Mouse (Mus musculus): ENCODE data around the gene Ppard.

Gene Ppard

GRCm38 (mm10) chr17:28293716-28294115, 61.2 kb downstream of the Ppard start:
- Histone ChIP-seq H3K36me3 (ENCODE audit: control insufficient read depth, insufficient read depth, low read length, poor library complexity, severe bottlenecking) (peaks cover 2% of the 10 kb centered on the region; the same call in 1 of the 2 replicates), H3K27me3 (ENCODE audit: control insufficient read depth, insufficient read depth, low read length, poor library complexity, severe bottlenecking) (no peaks in the 10 kb centered on the region)
- DNase-seq (ENCODE audit: low read depth, low spot score) = no peak

GRCm38 (mm10) chr17:28294449-28295333, 62.2 kb downstream of the Ppard start:
- H3K36me3 ChIP-seq (ENCODE audit: control insufficient read depth, insufficient read depth, low read length, poor library complexity, severe bottlenecking) = peaks cover 5% of the 10 kb centered on the region
- H3K27me3 ChIP-seq (ENCODE audit: control insufficient read depth, insufficient read depth, low read length, poor library complexity, severe bottlenecking) = no peaks in the 10 kb centered on the region
- DNase-seq (ENCODE audit: low read depth, low spot score) = peak; percentile 26

GRCm38 (mm10) chr17:28298888-28299287, 66.4 kb downstream of the Ppard start:
- peaks cover 3% of the 10 kb centered on the region; the same call in 1 of the 2 replicates for H3K36me3 ChIP-seq (ENCODE audit: control insufficient read depth, insufficient read depth, low read length, poor library complexity, severe bottlenecking)
- no peaks in the 10 kb centered on the region for H3K27me3 ChIP-seq (ENCODE audit: control insufficient read depth, insufficient read depth, low read length, poor library complexity, severe bottlenecking)
- no peak for DNase-seq (ENCODE audit: low read depth, low spot score)

GRCm38 (mm10) chr17:28299669-28300320, 67.3 kb downstream of the Ppard start:
- H3K36me3 ChIP-seq (ENCODE audit: control insufficient read depth, insufficient read depth, low read length, poor library complexity, severe bottlenecking) = peaks cover 3% of the 10 kb centered on the region; the same call in 1 of the 2 replicates
- DNase-seq (ENCODE audit: low read depth, low spot score) = no peak

GRCm38 (mm10) chr17:28300323-28300722, 67.8 kb downstream of the Ppard start:
- no peak for DNase-seq (ENCODE audit: low read depth, low spot score)
- H3K36me3 ChIP-seq (ENCODE audit: control insufficient read depth, insufficient read depth, low read length, poor library complexity, severe bottlenecking) = peaks cover 3% of the 10 kb centered on the region; the same call in 1 of the 2 replicates
- H3K27me3 ChIP-seq (ENCODE audit: control insufficient read depth, insufficient read depth, low read length, poor library complexity, severe bottlenecking) = no peaks in the 10 kb centered on the region

More at GRCm38 (mm10) chr17:28299669-28300320, 67.3 kb downstream of the Ppard start:
- no peaks in the 10 kb centered on the region for H3K27me3 ChIP-seq (ENCODE audit: control insufficient read depth, insufficient read depth, low read length, poor library complexity, severe bottlenecking)

- no peak for DNase-seq (ENCODE audit: low read depth, low spot score)
- Histone ChIP-seq H3K36me3 (ENCODE audit: control insufficient read depth, insufficient read depth, low read length, poor library complexity, severe bottlenecking) (peaks cover 3% of the 10 kb centered on the region; the same call in 1 of the 2 replicates), H3K27me3 (ENCODE audit: control insufficient read depth, insufficient read depth, low read length, poor library complexity, severe bottlenecking) (no peaks in the 10 kb centered on the region)
Observed at GRCm38 (mm10) chr17:28300850-28301249, 68.3 kb downstream of the Ppard start.

- no peak for DNase-seq (ENCODE audit: low read depth, low spot score)
- Histone ChIP-seq H3K36me3 (ENCODE audit: control insufficient read depth, insufficient read depth, low read length, poor library complexity, severe bottlenecking) (no peaks in the 10 kb centered on the region; the same call in 1 of the 2 replicates), H3K27me3 (ENCODE audit: control insufficient read depth, insufficient read depth, low read length, poor library complexity, severe bottlenecking) (no peaks in the 10 kb centered on the region)
Observed at GRCm38 (mm10) chr17:28305172-28305571, 72.7 kb downstream of the Ppard start.

GRCm38 (mm10) chr17:28308297-28309195, 76.0 kb downstream of the Ppard start:
- DNase-seq (ENCODE audit: low read depth, low spot score) = peak; percentile 93
- no peaks in the 10 kb centered on the region for H3K27me3 ChIP-seq (ENCODE audit: control insufficient read depth, insufficient read depth, low read length, poor library complexity, severe bottlenecking)
- no peaks in the 10 kb centered on the region; the same call in 1 of the 2 replicates for H3K36me3 ChIP-seq (ENCODE audit: control insufficient read depth, insufficient read depth, low read length, poor library complexity, severe bottlenecking)

- H3K36me3 ChIP-seq (ENCODE audit: control insufficient read depth, insufficient read depth, low read length, poor library complexity, severe bottlenecking) = no peaks in the 10 kb centered on the region; the same call in 1 of the 2 replicates
- no peaks in the 10 kb centered on the region for H3K27me3 ChIP-seq (ENCODE audit: control insufficient read depth, insufficient read depth, low read length, poor library complexity, severe bottlenecking)
- peak; percentile 35 for DNase-seq (ENCODE audit: low read depth, low spot score)
Observed at GRCm38 (mm10) chr17:28310831-28311230, 78.3 kb downstream of the Ppard start.

- Histone ChIP-seq H3K36me3 (ENCODE audit: control insufficient read depth, insufficient read depth, low read length, poor library complexity, severe bottlenecking) (no peaks in the 10 kb centered on the region; the same call in none of the 2 replicates), H3K27me3 (ENCODE audit: control insufficient read depth, insufficient read depth, low read length, poor library complexity, severe bottlenecking) (no peaks in the 10 kb centered on the region)
- no peak for DNase-seq (ENCODE audit: low read depth, low spot score)
Observed at GRCm38 (mm10) chr17:28311366-28312132, 79.0 kb downstream of the Ppard start.

- Histone ChIP-seq H3K27me3 (ENCODE audit: control insufficient read depth, insufficient read depth, low read length, poor library complexity, severe bottlenecking) (no peaks in the 10 kb centered on the region), H3K36me3 (ENCODE audit: control insufficient read depth, insufficient read depth, low read length, poor library complexity, severe bottlenecking) (peaks cover 2% of the 10 kb centered on the region)
- peak; percentile 77 for DNase-seq (ENCODE audit: low read depth, low spot score)
Observed at GRCm38 (mm10) chr17:28312232-28313211, 80.0 kb downstream of the Ppard start.

GRCm38 (mm10) chr17:28313212-28313879, 80.8 kb downstream of the Ppard start, which contains the start of gene Fance:
TSS of gene Fance (plus strand) at chr17:28313519.
- Histone ChIP-seq H3K36me3 (ENCODE audit: control insufficient read depth, insufficient read depth, low read length, poor library complexity, severe bottlenecking) (peaks cover 5% of the 10 kb centered on the region), H3K27me3 (ENCODE audit: control insufficient read depth, insufficient read depth, low read length, poor library complexity, severe bottlenecking) (no peaks in the 10 kb centered on the region)
- DNase-seq (ENCODE audit: low read depth, low spot score) = peak; percentile 99

Measured in splenic B cell, adult 2 months (primary cell).